Mouse (Mus musculus): ENCODE measurements around the gene Ctbs. TPM values are rescaled to one million over a fixed set of nuclear protein-coding genes. Genes with fewer than 3 reads are reported as not detected.

The Ctbs gene
- polyA plus RNA-seq, 1 experiment from 2014 or later = 25.0 TPM

- in situ Hi-C loops (cut with MboI; ENCODE audit: low pct_unique_long_range_greater_than_20kb) = no loop called here
- ChIA-PET CTCF (no interaction called here), POLR2A (interaction anchor here (0.9 kb wide), 1 partner anchor 10 kb away, joined by 3 read pairs; no protein-coding TSS in a partner anchor)
- no peaks in the 10 kb centered on the region for H3K27me3 ChIP-seq
- DNase-seq (ENCODE audit: low read depth, low spot score) = no peak
- no peak for TF ChIP-seq CTCF (IDR thresholded peaks at IDR 0.05)
- ATAC-seq = no peak
Measured at GRCm38 (mm10) chr3:146444880-146445279, 4.7 kb upstream of the Ctbs start.

GRCm38 (mm10) chr3:146447156-146447555 lies 2.4 kb upstream of the Ctbs start:
- no peaks in the 10 kb centered on the region for H3K27me3 ChIP-seq
- TF ChIP-seq CTCF (IDR thresholded peaks at IDR 0.05) = no peak
- ATAC-seq (no peak), DNase-seq (ENCODE audit: low read depth, low spot score) (no peak)
- in situ Hi-C loops (cut with MboI; ENCODE audit: low pct_unique_long_range_greater_than_20kb) = no loop called here
- ChIA-PET CTCF (interaction anchor here (1.2 to 1.3 kb wide), 2 partner anchors 9 to 15 kb away, joined by 3 read pairs; no protein-coding TSS in a partner anchor), POLR2A (no interaction called here)

- CTCF ChIA-PET = interaction anchor here (1.2 to 1.3 kb wide), 2 partner anchors 9 to 15 kb away, joined by 3 read pairs; no protein-coding TSS in a partner anchor
- in situ Hi-C loops (cut with MboI; ENCODE audit: low pct_unique_long_range_greater_than_20kb) = no loop called here
- ATAC-seq (peak; percentile 57), DNase-seq (ENCODE audit: low read depth, low spot score) (no peak)
- TF ChIP-seq CTCF (IDR thresholded peaks at IDR 0.05) = no peak
- H3K27me3 ChIP-seq = no peaks in the 10 kb centered on the region
- POLR2A ChIA-PET = no interaction called here
Measured at GRCm38 (mm10) chr3:146447598-146447997, 2.0 kb upstream of the Ctbs start.

GRCm38 (mm10) chr3:146448372-146448771 lies 1.2 kb upstream of the Ctbs start:
- TF ChIP-seq CTCF (IDR thresholded peaks at IDR 0.05) = no peak
- ATAC-seq (no peak), DNase-seq (ENCODE audit: low read depth, low spot score) (no peak)
- CTCF ChIA-PET = interaction anchor here (1.7 kb wide), 1 partner anchor 18 kb away, joined by 3 read pairs; no protein-coding TSS in a partner anchor
- POLR2A ChIA-PET = interaction anchor here (0.6 kb wide), 1 partner anchor 10 kb away, joined by 4 read pairs; no protein-coding TSS in a partner anchor
- no peaks in the 10 kb centered on the region for H3K27me3 ChIP-seq
- in situ Hi-C loops (cut with MboI; ENCODE audit: low pct_unique_long_range_greater_than_20kb) = no loop called here

- CTCF ChIA-PET = interaction anchor here (0.7 to 1.7 kb wide), 3 partner anchors 14 to 25 kb away, joined by 3 read pairs; no protein-coding TSS in a partner anchor
- no peaks in the 10 kb centered on the region for H3K27me3 ChIP-seq
- ATAC-seq (no peak), DNase-seq (ENCODE audit: low read depth, low spot score) (no peak)
- no peak for TF ChIP-seq CTCF (IDR thresholded peaks at IDR 0.05)
- in situ Hi-C loops (cut with MboI; ENCODE audit: low pct_unique_long_range_greater_than_20kb) = no loop called here
- POLR2A ChIA-PET = interaction anchor here (0.6 kb wide), 1 partner anchor 10 kb away, joined by 4 read pairs; no protein-coding TSS in a partner anchor
Measured at GRCm38 (mm10) chr3:146448969-146449368, 626 bp upstream of the Ctbs start.

GRCm38 (mm10) chr3:146450371-146450841 lies 811 bp downstream of the Ctbs start:
- POLR2A ChIA-PET = no interaction called here
- ATAC-seq = peak; percentile 97
- H3K27me3 ChIP-seq = no peaks in the 10 kb centered on the region
- DNase-seq (ENCODE audit: low read depth, low spot score) = peak; percentile 44
- in situ Hi-C loops (cut with MboI; ENCODE audit: low pct_unique_long_range_greater_than_20kb) = no loop called here
- CTCF ChIA-PET = interaction anchor here (1.1 to 4.0 kb wide), 2 partner anchors 24 to 333 kb away, joined by 3 to 24 read pairs; no protein-coding TSS in a partner anchor
- TF ChIP-seq CTCF (IDR thresholded peaks at IDR 0.05) = no peak

GRCm38 (mm10) chr3:146451375-146451774 lies 1.8 kb downstream of the Ctbs start:
- no peak for ATAC-seq
- CTCF ChIA-PET = interaction anchor here (1.1 to 4.0 kb wide), 3 partner anchors 11 to 332 kb away, joined by 3 to 24 read pairs (median 10); no protein-coding TSS in a partner anchor
- in situ Hi-C loops (cut with MboI; ENCODE audit: low pct_unique_long_range_greater_than_20kb) = no loop called here
- TF ChIP-seq CTCF (IDR thresholded peaks at IDR 0.05) = no peak
- DNase-seq (ENCODE audit: low read depth, low spot score) = no peak
- H3K27me3 ChIP-seq = no peaks in the 10 kb centered on the region
- POLR2A ChIA-PET = interaction anchor here (0.5 to 0.9 kb wide), 2 partner anchors 20 to 625 kb away, joined by 3 to 5 read pairs; no protein-coding TSS in a partner anchor

- TF ChIP-seq CTCF (IDR thresholded peaks at IDR 0.05) = peak; percentile 61
- DNase-seq (ENCODE audit: low read depth, low spot score) (no peak), ATAC-seq (no peak)
- in situ Hi-C loops (cut with MboI; ENCODE audit: low pct_unique_long_range_greater_than_20kb) = no loop called here
- no peaks in the 10 kb centered on the region for H3K27me3 ChIP-seq
- POLR2A ChIA-PET = no interaction called here
- CTCF ChIA-PET = interaction anchor here (1.2 to 2.5 kb wide), 7 partner anchors 9 to 32 kb away, joined by 3 to 10 read pairs (median 5); partner anchors contain the start of gene Ctbs
Measured at GRCm38 (mm10) chr3:146462939-146463338, 13.3 kb downstream of the Ctbs start.

GRCm38 (mm10) chr3:146469226-146469625 lies 19.6 kb downstream of the Ctbs start:
- ATAC-seq = no peak
- DNase-seq (ENCODE audit: low read depth, low spot score) = no peak
- ChIA-PET CTCF (interaction anchor here (1.0 to 1.3 kb wide), 3 partner anchors 12 to 79 kb away, joined by 3 to 5 read pairs (median 4); no protein-coding TSS in a partner anchor), POLR2A (interaction anchor here (0.5 to 0.7 kb wide), 2 partner anchors 8 to 80 kb away, joined by 5 to 7 read pairs; no protein-coding TSS in a partner anchor)
- TF ChIP-seq CTCF (IDR thresholded peaks at IDR 0.05) = no peak
- in situ Hi-C loops (cut with MboI; ENCODE audit: low pct_unique_long_range_greater_than_20kb) = no loop called here
- no peaks in the 10 kb centered on the region for H3K27me3 ChIP-seq

- no peak for ATAC-seq
- DNase-seq (ENCODE audit: low read depth, low spot score) = no peak
- no peaks in the 10 kb centered on the region for H3K27me3 ChIP-seq
- ChIA-PET POLR2A (no interaction called here), CTCF (interaction anchor here (0.9 to 3.5 kb wide), 4 partner anchors 8 to 21 kb away, joined by 3 to 24 read pairs (median 12); no protein-coding TSS in a partner anchor)
- in situ Hi-C loops (cut with MboI; ENCODE audit: low pct_unique_long_range_greater_than_20kb) = no loop called here
- no peak for TF ChIP-seq CTCF (IDR thresholded peaks at IDR 0.05)
Measured at GRCm38 (mm10) chr3:146472657-146473056, 23.1 kb downstream of the Ctbs start.

GRCm38 (mm10) chr3:146473741-146474140 lies 24.1 kb downstream of the Ctbs start:
- ATAC-seq (peak; percentile 69), DNase-seq (ENCODE audit: low read depth, low spot score) (no peak)
- ChIA-PET CTCF (interaction anchor here (1.1 to 3.5 kb wide), 11 partner anchors 9 to 472 kb away, joined by 3 to 24 read pairs (median 5); partner anchors contain the start of gene Ctbs), POLR2A (interaction anchor here (0.7 to 1.2 kb wide), 2 partner anchors 17 to 26 kb away, joined by 3 read pairs; partner anchors contain the start of genes Gng5 and Spata1)
- TF ChIP-seq CTCF (IDR thresholded peaks at IDR 0.05) = no peak
- in situ Hi-C loops (cut with MboI; ENCODE audit: low pct_unique_long_range_greater_than_20kb) = no loop called here
- no peaks in the 10 kb centered on the region for H3K27me3 ChIP-seq
